ENCODE assay signal across 26 mouse cellular contexts in genomic region chr14:114038611-114039312, GRCm38 (mm10).
"Had no signal": no experiment of that assay in that cellular context is flagged by ENCODE, and none has a peak within 500 bp of the region (broad histone marks: within the 10 kb centered on the region; RNA-seq: fewer than 3 reads in every experiment).

No protein-coding gene starts in this region.

- H3K36me3 ChIP-seq: embryonic facial prominence, embryonic 10.5 days; embryonic facial prominence, embryonic 12.5 days; embryonic facial prominence, embryonic 13.5 days; embryonic facial prominence, embryonic 15.5 days; forebrain, embryonic 10.5 days; forebrain, embryonic 12.5 days; forebrain, embryonic 15.5 days; heart, embryonic 10.5 days had no signal

- H3K4me1 ChIP-seq: embryonic facial prominence, embryonic 10.5 days; embryonic facial prominence, embryonic 12.5 days; embryonic facial prominence, embryonic 13.5 days; embryonic facial prominence, embryonic 15.5 days; forebrain, embryonic 10.5 days; forebrain, embryonic 12.5 days; forebrain, embryonic 13.5 days; forebrain, embryonic 15.5 days; heart, embryonic 10.5 days had no signal

- DNase-seq: cerebellum, adult 9-11 months; cerebellum, postnatal 10 days; cerebellum, postnatal 14 days; cerebellum, postnatal 25 days; cerebellum, postnatal 36 days; embryo, embryonic 11 days; forebrain, postnatal 0 days; gastrocnemius, adult 2 months; gastrocnemius, postnatal 10 days; gastrocnemius, postnatal 14 days; gastrocnemius, postnatal 25 days; gastrocnemius, postnatal 36 days; heart, adult 11 months; heart, adult 18-20 months; heart, adult 2 months had no signal

- H3K27ac ChIP-seq: embryonic facial prominence, embryonic 10.5 days; embryonic facial prominence, embryonic 12.5 days; embryonic facial prominence, embryonic 13.5 days; embryonic facial prominence, embryonic 15.5 days; forebrain, embryonic 10.5 days; forebrain, embryonic 12.5 days; forebrain, embryonic 13.5 days; forebrain, embryonic 15.5 days; gastrocnemius, adult 2 months; heart, adult 2 months; heart, embryonic 10.5 days had no signal

- H3K4me3 ChIP-seq: embryonic facial prominence, embryonic 10.5 days; embryonic facial prominence, embryonic 12.5 days; embryonic facial prominence, embryonic 13.5 days; embryonic facial prominence, embryonic 15.5 days; erythroblast, embryonic 14.5 days; forebrain, embryonic 10.5 days; forebrain, embryonic 12.5 days; forebrain, embryonic 13.5 days; forebrain, embryonic 15.5 days; gastrocnemius, adult 2 months; heart, adult 2 months; heart, embryonic 10.5 days had no signal

- H3K4me2 ChIP-seq: embryonic facial prominence, embryonic 12.5 days; embryonic facial prominence, embryonic 13.5 days; embryonic facial prominence, embryonic 15.5 days; forebrain, embryonic 12.5 days; forebrain, embryonic 13.5 days; forebrain, embryonic 15.5 days had no signal

- H3K9me3 ChIP-seq: embryonic facial prominence, embryonic 10.5 days; embryonic facial prominence, embryonic 12.5 days; embryonic facial prominence, embryonic 13.5 days; embryonic facial prominence, embryonic 15.5 days; forebrain, embryonic 10.5 days; forebrain, embryonic 12.5 days; forebrain, embryonic 13.5 days; forebrain, embryonic 15.5 days; heart, embryonic 10.5 days had no signal

- ATAC-seq: forebrain, embryonic 13.5 days; forebrain, embryonic 14.5 days; forebrain, embryonic 15.5 days; forebrain, postnatal 0 days had no signal

- H3K9ac ChIP-seq: embryonic facial prominence, embryonic 12.5 days; embryonic facial prominence, embryonic 13.5 days; embryonic facial prominence, embryonic 15.5 days; forebrain, embryonic 12.5 days; forebrain, embryonic 13.5 days; forebrain, embryonic 15.5 days; forebrain, postnatal 0 days had no signal

- H3K27me3 ChIP-seq: embryonic facial prominence, embryonic 12.5 days; embryonic facial prominence, embryonic 13.5 days; embryonic facial prominence, embryonic 15.5 days; forebrain, embryonic 12.5 days; forebrain, embryonic 13.5 days; forebrain, embryonic 15.5 days had no signal
